8 mouse cellular contexts compared by ENCODE assay signal in genomic region chr7:19698907-19699826, GRCm38 (mm10). TPM values are rescaled to one million over a fixed set of nuclear protein-coding genes. Genes with fewer than 3 reads are reported as not detected.
A peak's percentile ranks its signal among the peaks of the same experiment; 100 is the strongest.
DNase-seq lines count a peak whose midpoint lies in the region; ATAC-seq and TF ChIP-seq lines count a peak whose summit lies in the region.

Apoe (minus strand) TSS chr7:19699188.

- H3K4me1 ChIP-seq in CH12.LX (ENCODE audit: control insufficient read depth in 1 of 2, insufficient read depth in 2 of 2): peaks cover 6 to 35% of the 10 kb centered on the region in 2 experiments; a peak in 3 of 4 replicates
- no peaks in the 10 kb centered on the region for H3K4me1 ChIP-seq in forebrain, postnatal 0 days (ENCODE audit: insufficient read depth)
- peaks cover 56% of the 10 kb centered on the region for H3K4me1 ChIP-seq in liver, embryonic 16.5 days (ENCODE audit: control insufficient read depth, low read depth, low read length)
- H3K4me1 ChIP-seq in neural tube, embryonic 12.5 days: peaks cover 13% of the 10 kb centered on the region

- H3K4me3 ChIP-seq in CH12.LX (replicated peaks in 1 of 3; ENCODE audit: low read depth in 2 of 3, low read length in 2 of 3, poor library complexity in 1 of 3): no peak within 1 kb of the TSS
- H3K4me3 ChIP-seq in forebrain, postnatal 0 days (ENCODE audit: low read depth, low read length): peak within 1 kb of the TSS; percentile 34
- H3K4me3 ChIP-seq in liver, embryonic 16.5 days (ENCODE audit: low read depth, low read length): peak within 1 kb of the TSS; percentile 59
- H3K4me3 ChIP-seq in neural tube, embryonic 12.5 days: peak within 1 kb of the TSS; percentile 23

- no peak within 1 kb of the TSS for H3K27ac ChIP-seq in CH12.LX (ENCODE audit: insufficient read depth, low read depth)
- peak within 1 kb of the TSS; percentile 50 for H3K27ac ChIP-seq in forebrain, postnatal 0 days (ENCODE audit: low read depth, low read length)
- H3K27ac ChIP-seq in liver, embryonic 16.5 days (ENCODE audit: low read length): peak within 1 kb of the TSS; percentile 79
- H3K27ac ChIP-seq in neural tube, embryonic 12.5 days: no peak within 1 kb of the TSS

- H3K79me2 ChIP-seq in CH12.LX (replicated peaks; ENCODE audit: control insufficient read depth, extremely low read depth, insufficient read depth, poor library complexity, severe bottlenecking): no peaks in the 10 kb centered on the region

- H3K9ac ChIP-seq in CH12.LX (ENCODE audit: insufficient read depth, low read depth): no peak within 1 kb of the TSS
- H3K9ac ChIP-seq in forebrain, postnatal 0 days: peak within 1 kb of the TSS; percentile 44
- peak within 1 kb of the TSS; percentile 53 for H3K9ac ChIP-seq in liver, embryonic 16.5 days (ENCODE audit: low read depth, low read length)
- H3K9ac ChIP-seq in neural tube, embryonic 12.5 days: peak within 1 kb of the TSS; percentile 47

- dilution Hi-C loops in CH12.LX (cut with MboI; ENCODE audit: extremely low pct_ligation_motif_present, extremely low pct_unique_long_range_greater_than_20kb, low sequenced_read_pairs): no loop called here

- in situ Hi-C loops in CH12.LX (cut with MboI; ENCODE audit: low pct_ligation_motif_present, low pct_unique_long_range_greater_than_20kb, low sequenced_read_pairs): no loop called here

- no peak for TF ChIP-seq RAD21 in CH12.LX (IDR thresholded peaks at IDR 0.05; ENCODE audit: low read depth, low read length)

- peak in 1 of 2 experiments; percentile 0; a peak in 1 of 4 replicates for TF ChIP-seq CTCF in CH12.LX (conservative IDR thresholded peaks at IDR 0.05 in 1 of 2, IDR thresholded peaks at IDR 0.05 in 1 of 2; ENCODE audit: low read depth in 2 of 2, low read length in 2 of 2)
- TF ChIP-seq CTCF in forebrain, postnatal 0 days (IDR thresholded peaks at IDR 0.05; ENCODE audit: low read depth): peak; percentile 11; the same call in 1 of the 2 replicates

- DNase-seq in CH12.LX (ENCODE audit: extremely low read depth): no peak
- DNase-seq in adrenal gland, postnatal 4 days (ENCODE audit: low spot score in 2 of 2): peak in 1 of 2 experiments; percentile 54
- DNase-seq in forebrain, postnatal 0 days: peak; percentile 67
- peak; percentile 75 for DNase-seq in heart, postnatal 25 days (ENCODE audit: low spot score)
- DNase-seq in large intestine, adult 2 months (ENCODE audit: low read depth, low spot score): no peak
- peak; percentile 52 for DNase-seq in thymus, postnatal 14 days

- intact Hi-C loops in heart, postnatal 25 days (cut with DNase I): no loop called here

- no peak; the same call in 1 of the 2 replicates for TF ChIP-seq POLR2A in CH12.LX (IDR thresholded peaks at IDR 0.05; ENCODE audit: low read depth, low read length)

- ATAC-seq in forebrain, postnatal 0 days: peak; percentile 77
- peak; percentile 76 for ATAC-seq in liver, embryonic 16.5 days (ENCODE audit: low read depth)
- ATAC-seq in neural tube, embryonic 12.5 days (ENCODE audit: low FRiP score, low read depth): peak; percentile 53

- peaks cover 49 to 73% of the 10 kb centered on the region in 2 experiments for H3K36me3 ChIP-seq in CH12.LX (replicated peaks in 1 of 2; ENCODE audit: control insufficient read depth in 1 of 2, insufficient read depth in 1 of 2, low read length in 1 of 2)
- peaks cover 6% of the 10 kb centered on the region for H3K36me3 ChIP-seq in forebrain, postnatal 0 days (ENCODE audit: insufficient read depth)
- H3K36me3 ChIP-seq in liver, embryonic 16.5 days (ENCODE audit: control insufficient read depth, insufficient read depth): peaks cover 8% of the 10 kb centered on the region; the same call in 1 of the 2 replicates
- H3K36me3 ChIP-seq in neural tube, embryonic 12.5 days: peaks cover 28% of the 10 kb centered on the region

- TF ChIP-seq EP300 in CH12.LX (IDR thresholded peaks at IDR 0.05; ENCODE audit: low read length): no peak

- WGBS in forebrain, postnatal 0 days: 1% methylated on average over 20 of the region's 20 CpGs
- WGBS in large intestine, adult 2 months: 33% methylated on average over 20 of the region's 20 CpGs
- WGBS in liver, embryonic 16.5 days (ENCODE audit: insufficient replicate concordance): 1% methylated on average over 20 of the region's 20 CpGs
- 1% methylated on average over 20 of the region's 20 CpGs for WGBS in neural tube, embryonic 12.5 days

- peaks cover 5% of the 10 kb centered on the region for H3K9me3 ChIP-seq in CH12.LX (replicated peaks; ENCODE audit: low read length)
- H3K9me3 ChIP-seq in forebrain, postnatal 0 days (ENCODE audit: low read length): no peaks in the 10 kb centered on the region
- H3K9me3 ChIP-seq in liver, embryonic 16.5 days (replicated peaks; ENCODE audit: control insufficient read depth, low read length): no peaks in the 10 kb centered on the region
- H3K9me3 ChIP-seq in neural tube, embryonic 12.5 days: peaks cover 9% of the 10 kb centered on the region; the same call in 1 of the 2 replicates

- H3K4me2 ChIP-seq in CH12.LX (ENCODE audit: insufficient read depth, low read depth, poor library complexity, severe bottlenecking): no peak within 1 kb of the TSS
- peak within 1 kb of the TSS; percentile 53 for H3K4me2 ChIP-seq in forebrain, postnatal 0 days (ENCODE audit: low read depth)
- peak within 1 kb of the TSS; percentile 44 for H3K4me2 ChIP-seq in liver, embryonic 16.5 days (ENCODE audit: low read depth, low read length)
- peak within 1 kb of the TSS; percentile 63 for H3K4me2 ChIP-seq in neural tube, embryonic 12.5 days (replicated peaks)

- no peaks in the 10 kb centered on the region for H3K27me3 ChIP-seq in CH12.LX (replicated peaks)
- no peaks in the 10 kb centered on the region for H3K27me3 ChIP-seq in forebrain, postnatal 0 days (ENCODE audit: insufficient read depth, low read length)
- no peaks in the 10 kb centered on the region for H3K27me3 ChIP-seq in liver, embryonic 16.5 days (ENCODE audit: control insufficient read depth, insufficient read depth, low read depth, low read length)
- no peaks in the 10 kb centered on the region for H3K27me3 ChIP-seq in neural tube, embryonic 12.5 days (replicated peaks)

TF ChIP-seq in CH12.LX, 34 proteins besides CTCF, POLR2A, EP300 and RAD21:
- no peak for TF ChIP-seq NRF1 (IDR thresholded peaks at IDR 0.05; ENCODE audit: low read depth, low read length)
- no peak for TF ChIP-seq POLR2AphosphoS2 (IDR thresholded peaks at IDR 0.05; ENCODE audit: low read depth, low read length)
- no peak for TF ChIP-seq MXI1 (IDR thresholded peaks at IDR 0.05; ENCODE audit: low read depth, low read length)
- no peak for TF ChIP-seq SMC3 (IDR thresholded peaks at IDR 0.05; ENCODE audit: low read depth, low read length)
- TF ChIP-seq ZNF384 (IDR thresholded peaks at IDR 0.05; ENCODE audit: low read depth, low read length): no peak
- no peak for TF ChIP-seq PAX5 (IDR thresholded peaks at IDR 0.05; ENCODE audit: low read length)
- TF ChIP-seq MEF2A (IDR thresholded peaks at IDR 0.05; ENCODE audit: borderline replicate concordance, low read depth, low read length): no peak
- TF ChIP-seq TCF12 (IDR thresholded peaks at IDR 0.05; ENCODE audit: low read depth, low read length): no peak
- TF ChIP-seq MYC (IDR thresholded peaks at IDR 0.05; ENCODE audit: low read depth, low read length): no peak
- no peak for TF ChIP-seq GABPA (IDR thresholded peaks at IDR 0.05; ENCODE audit: insufficient replicate concordance, low read depth, low read length)
- no peak for TF ChIP-seq ZMIZ1 (IDR thresholded peaks at IDR 0.05; ENCODE audit: low read depth, low read length)
- TF ChIP-seq USF2 (conservative IDR thresholded peaks at IDR 0.05; ENCODE audit: low read depth, low read length): no peak
- no peak for TF ChIP-seq RCOR1 (conservative IDR thresholded peaks at IDR 0.05; ENCODE audit: low read depth, low read length)
- no peak for TF ChIP-seq MAFK (IDR thresholded peaks at IDR 0.05; ENCODE audit: insufficient replicate concordance, low read length)
- TF ChIP-seq E2F4 (IDR thresholded peaks at IDR 0.05; ENCODE audit: insufficient replicate concordance, low read depth, low read length): no peak
- TF ChIP-seq UBTF (IDR thresholded peaks at IDR 0.05; ENCODE audit: low read depth, low read length): no peak
- no peak for TF ChIP-seq KAT2A (IDR thresholded peaks at IDR 0.05; ENCODE audit: insufficient replicate concordance, low read length)

RNA-seq across cellular contexts. Expression of gene Apoe, which starts in this region (rescaled TPM):
- total RNA-seq in CH12.LX (2012; rRNA removed): 10.0 and 10.5 TPM in 2 replicates
- total RNA-seq in CH12.LX (2014; rRNA removed): 6.2 and 6.4 TPM in 2 replicates
- 16.7 and 21.4 TPM in 2 replicates for polyA plus RNA-seq in CH12.LX (2012; ENCODE audit: insufficient read length, low read depth)
- 1,000 to 10,000 TPM in 1 of 2 experiments, 100 to 1,000 TPM in 1; 636 to 2,003 TPM for total RNA-seq in adrenal gland, postnatal 4 days (2021)
- 1,116 and 1,436 TPM in 2 replicates for total RNA-seq in forebrain, postnatal 0 days (2014; rRNA removed)
- 1,283 and 1,495 TPM in 2 replicates for polyA plus RNA-seq in forebrain, postnatal 0 days (2015; fragmentation: Nextera tagmentation; extraction: Ambion mirVana)
- total RNA-seq in heart, postnatal 25 days (2021): 100 to 1,000 TPM; 309 to 319 TPM
- polyA plus RNA-seq in large intestine, adult 2 months (2012; rRNA removed): 393 and 660 TPM in 2 replicates
- 3,720 and 4,229 TPM in 2 replicates for polyA plus RNA-seq in liver, embryonic 16.5 days (2015; fragmentation: Nextera tagmentation; extraction: Ambion mirVana)
- polyA plus RNA-seq in neural tube, embryonic 12.5 days (2016; fragmentation: Nextera tagmentation; extraction: Ambion mirVana): 204 and 207 TPM in 2 replicates

Comparison
In these comparisons a context has a peak if more than half of its experiments do, and no peak if none do; other contexts are left out.
1. RNA of gene Apoe (total RNA-seq): 636 to 2,003 TPM in adrenal gland, postnatal 4 days, 1,116 to 1,436 TPM in forebrain, postnatal 0 days and 309 to 319 TPM in heart, postnatal 25 days; 6.2 to 10.5 TPM in CH12.LX; every median in the first group is over 10 times any median in the second.
2. DNase-seq: peak in forebrain, postnatal 0 days (single experiment), heart, postnatal 25 days (single experiment) and thymus, postnatal 14 days (single experiment); none in CH12.LX (single experiment) and large intestine, adult 2 months (single experiment).
3. H3K27ac ChIP-seq: peak in forebrain, postnatal 0 days (single experiment) and liver, embryonic 16.5 days (single experiment); none in CH12.LX (single experiment) and neural tube, embryonic 12.5 days (single experiment).
4. H3K4me3 ChIP-seq: peak in forebrain, postnatal 0 days (single experiment), liver, embryonic 16.5 days (single experiment) and neural tube, embryonic 12.5 days (single experiment); none in CH12.LX (0 of 3).
5. Peak in every context shown above with its lines, with median percentiles within 50 percentile points of each other: ATAC-seq.